Mouse (Mus musculus): ENCODE data around the gene Inava.

Inava gene

GRCm38 (mm10) chr1:136233892-136234594, at the start of gene Inava:
TSS of gene Inava (minus strand) at chr1:136234264.
- DNase-seq, result peak in 1 of 2 experiments; percentile 19

GRCm38 (mm10) chr1:136277366-136277765, 43.3 kb upstream of the Inava start:
- no peak for DNase-seq

- DNase-seq, result no peak
Observed at GRCm38 (mm10) chr1:136268224-136268623, 34.2 kb upstream of the Inava start.

GRCm38 (mm10) chr1:136266127-136266526, 32.1 kb upstream of the Inava start:
- no peak for DNase-seq

DNA sequence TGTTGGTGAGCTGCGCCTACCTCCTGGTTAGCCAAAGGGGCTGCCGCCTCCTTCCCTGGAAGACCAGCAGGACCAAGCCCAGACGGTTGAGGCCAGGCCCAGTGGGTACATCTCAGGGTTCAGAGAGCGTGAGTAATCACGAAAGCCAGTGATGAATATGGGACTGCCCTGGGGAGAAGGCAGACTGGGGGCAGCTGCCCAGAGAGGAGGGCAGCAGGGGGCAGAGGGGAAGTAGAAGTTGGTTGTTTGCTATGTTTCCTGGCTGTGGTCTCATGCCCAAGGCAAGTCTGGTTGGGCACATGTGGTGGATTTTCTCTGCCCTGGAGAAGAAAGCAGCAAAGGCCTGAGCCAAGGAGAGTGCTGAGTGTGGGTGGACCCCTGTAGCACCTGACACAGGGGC, 29.3 kb upstream of the Inava start:
- no peak for DNase-seq

GRCm38 (mm10) chr1:136260635-136261238, 26.7 kb upstream of the Inava start, which contains the start of gene Gpr25:
TSS of gene Gpr25 (minus strand) at chr1:136260873.
- no peak for DNase-seq

DNA sequence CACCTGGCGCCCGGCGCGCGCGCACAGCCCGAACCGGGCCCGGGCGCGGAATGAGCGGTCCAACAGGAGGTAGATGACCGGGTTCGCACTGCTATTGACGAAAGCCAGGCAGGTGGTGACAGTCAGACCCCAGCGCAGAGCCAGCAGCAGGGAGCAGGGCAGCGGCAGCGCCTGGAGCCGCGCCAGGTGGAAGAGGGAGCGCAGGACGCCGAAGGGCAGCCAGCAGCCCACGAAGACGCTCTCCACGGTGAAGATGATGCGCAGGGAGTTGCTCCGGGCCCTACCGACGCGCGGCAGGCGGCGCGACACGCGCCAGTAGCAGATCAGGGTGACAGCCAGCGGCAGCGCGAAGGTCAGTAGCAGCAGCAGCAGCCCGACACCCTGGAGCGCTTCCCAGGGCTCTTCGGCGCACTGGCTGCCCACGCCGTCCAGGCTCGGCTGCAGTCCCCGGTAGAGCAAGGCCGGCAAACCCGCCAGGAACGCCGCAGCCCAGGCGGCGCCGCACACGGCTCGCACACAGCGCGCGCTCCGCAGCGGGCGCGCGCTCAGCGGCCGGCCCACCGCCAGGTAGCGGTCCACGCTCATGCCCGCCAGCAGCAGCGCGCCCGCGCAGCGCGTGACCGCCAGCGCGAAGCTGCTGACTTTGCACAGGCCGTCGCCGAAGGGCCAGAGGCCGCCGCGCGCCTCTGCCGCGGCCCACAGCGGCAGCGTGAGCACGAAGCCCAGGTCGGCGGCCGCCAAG, 26.0 kb upstream of the Inava start:
- no peak for DNase-seq

DNA sequence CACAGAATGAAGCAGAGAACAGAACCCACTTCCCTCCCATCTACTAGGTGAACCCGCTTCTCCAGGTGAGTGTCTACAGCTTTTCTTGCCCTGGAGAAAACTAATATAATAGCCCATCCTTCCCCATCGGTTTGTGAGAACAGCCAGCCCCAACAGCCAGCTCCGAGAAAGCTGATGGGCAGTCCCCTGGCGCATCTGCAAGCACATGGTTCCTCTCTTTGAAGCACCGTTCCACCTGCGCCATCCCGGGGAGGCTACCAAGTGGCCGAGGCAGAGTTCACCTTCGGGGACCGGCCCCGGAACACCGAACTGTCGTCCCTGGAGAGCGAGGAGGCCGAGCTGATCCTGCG, 25.5 kb upstream of the Inava start:
- no peak for DNase-seq

- no peak for DNase-seq
Observed at GRCm38 (mm10) chr1:136258495-136258894, 24.4 kb upstream of the Inava start.

GRCm38 (mm10) chr1:136255657-136256056, 21.6 kb upstream of the Inava start:
- DNase-seq, result no peak

DNA sequence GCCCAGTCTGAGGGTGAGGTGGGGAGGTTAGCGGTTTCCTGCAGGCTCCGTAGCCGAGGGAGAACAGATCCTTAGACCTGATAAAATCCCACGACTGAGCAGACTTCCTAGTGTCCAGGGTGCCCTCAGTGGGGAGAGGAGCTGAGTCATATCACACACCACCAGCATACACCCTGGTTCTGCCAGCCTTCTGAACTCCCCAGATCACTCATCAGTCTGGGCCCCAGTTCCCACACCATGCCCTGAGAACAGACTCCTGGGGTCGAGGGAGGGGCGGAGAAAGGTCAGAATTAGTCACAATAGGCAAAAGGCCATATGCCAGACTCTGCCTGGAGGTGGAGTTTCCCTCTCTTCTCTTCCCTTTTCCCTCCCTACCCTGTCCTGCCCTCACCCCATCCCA, 21.1 kb upstream of the Inava start:
- DNase-seq, result no peak

GRCm38 (mm10) chr1:136254503-136255065, 20.5 kb upstream of the Inava start:
- no peak for DNase-seq

GRCm38 (mm10) chr1:136253472-136253871, 19.4 kb upstream of the Inava start:
- no peak for DNase-seq

GRCm38 (mm10) chr1:136249662-136250061, 15.6 kb upstream of the Inava start:
- no peak for DNase-seq

DNA sequence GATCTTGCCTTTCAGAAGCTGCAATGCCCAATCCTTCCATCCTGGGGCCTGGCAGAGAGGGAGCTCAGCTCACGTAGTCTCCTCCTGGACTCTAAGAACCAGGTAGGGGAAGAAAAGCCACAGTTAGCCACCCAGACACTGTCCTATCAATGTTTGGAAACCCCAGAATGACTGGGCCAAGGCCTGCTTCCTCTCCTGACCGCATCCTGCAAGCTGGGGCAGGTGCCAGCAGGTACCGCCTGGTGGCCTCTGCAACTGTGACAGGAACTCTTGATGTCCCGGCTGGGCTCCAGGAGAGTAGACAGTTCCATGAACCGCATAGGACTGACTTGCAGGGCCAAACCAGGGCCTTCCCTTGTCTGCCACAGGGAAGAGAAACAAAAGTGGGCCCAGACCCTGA, 13.3 kb upstream of the Inava start:
- no peak for DNase-seq

GRCm38 (mm10) chr1:136244469-136244868, 10.4 kb upstream of the Inava start:
- DNase-seq, result no peak

DNA sequence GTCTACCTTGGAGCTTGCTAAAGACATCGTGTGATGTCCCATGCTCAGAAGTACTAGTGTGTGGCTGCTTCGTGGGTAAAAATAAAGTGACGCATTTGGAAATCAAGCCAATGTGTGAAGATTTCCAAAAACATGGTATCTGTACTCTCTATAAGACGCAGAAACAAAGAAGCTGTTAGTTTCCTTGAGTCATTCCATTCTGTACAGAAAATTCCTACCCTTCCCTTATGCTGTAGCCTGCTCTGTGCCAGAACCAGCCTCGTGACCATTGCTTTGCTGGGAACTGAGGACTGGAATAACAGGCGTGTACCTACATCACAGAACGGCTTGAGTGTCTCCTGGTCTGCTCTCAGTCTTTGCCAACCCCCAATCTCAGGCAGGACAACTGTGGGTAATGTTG, 7.7 kb upstream of the Inava start:
- DNase-seq, result no peak

DNA sequence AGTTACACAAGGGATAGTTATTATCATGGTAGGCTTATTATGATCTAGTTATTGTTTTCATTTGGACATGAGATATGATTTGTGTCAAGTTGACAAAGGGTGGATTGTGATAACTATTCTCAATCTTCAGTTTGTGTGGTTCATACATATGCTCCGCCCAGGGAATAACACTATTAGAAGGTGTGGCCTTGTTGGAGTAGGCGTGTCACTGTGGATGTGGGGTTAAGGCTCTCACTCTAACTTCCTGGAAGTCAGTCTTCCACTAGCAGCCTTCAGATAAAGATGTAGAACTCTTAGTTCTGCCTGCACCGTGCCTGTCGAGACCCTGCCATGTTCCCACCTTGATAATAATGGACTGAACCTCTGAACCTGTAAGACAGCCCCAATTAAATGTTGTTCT, 4.4 kb upstream of the Inava start:
- no peak for DNase-seq

DNA sequence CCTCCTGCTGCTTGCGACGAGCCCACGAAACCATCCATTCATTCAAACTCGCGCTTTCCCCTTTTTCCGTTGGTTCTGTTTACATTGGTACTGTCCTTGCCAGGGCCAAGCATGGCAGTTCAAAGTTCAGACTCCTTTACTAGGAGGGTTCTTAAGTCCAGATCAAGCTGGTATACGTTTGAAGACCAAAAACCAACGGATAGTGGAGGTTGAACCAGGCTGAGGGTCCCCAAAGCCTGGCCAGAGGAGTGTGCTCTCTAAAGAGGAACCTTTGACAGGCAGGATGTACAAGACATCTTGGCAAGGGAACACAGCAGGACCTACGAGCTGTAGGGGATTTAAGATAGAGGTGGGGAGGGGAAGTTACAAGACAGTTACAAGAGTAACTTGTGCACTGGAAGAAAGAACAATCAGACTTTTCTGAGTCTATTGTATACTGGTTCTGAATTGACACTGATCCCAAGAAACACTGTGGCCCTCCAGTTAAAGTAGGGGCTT, 580 bp upstream of the Inava start:
- no peak for DNase-seq

GRCm38 (mm10) chr1:136232986-136233790, 876 bp downstream of the Inava start:
- no peak for DNase-seq

- DNase-seq, result no peak
Observed at GRCm38 (mm10) chr1:136232285-136232926, 1.7 kb downstream of the Inava start.

DNA sequence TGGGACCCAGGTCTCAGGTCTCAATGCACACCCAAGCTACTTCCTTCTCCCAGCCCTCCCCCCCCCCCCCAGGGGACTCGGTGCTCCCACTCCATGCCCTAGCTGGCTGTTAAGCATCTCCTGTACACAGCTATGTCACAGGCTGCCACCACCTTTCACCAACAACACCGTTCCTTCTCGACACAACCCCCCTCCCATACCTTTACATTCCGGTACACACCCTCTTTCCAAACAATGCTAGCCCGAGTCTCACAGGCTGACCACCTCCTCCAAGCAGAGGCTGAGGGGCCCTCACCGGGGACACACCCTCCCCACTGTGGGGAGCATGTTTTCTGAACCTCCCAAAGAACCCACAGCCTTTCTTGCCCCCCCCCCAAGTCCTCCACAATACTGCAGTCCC, 2.5 kb downstream of the Inava start:
- no peak for DNase-seq
